Mouse (Mus musculus) C2C12 (cell line): ENCODE data around the gene Supt16.

Experiments used
- CTCF ChIP-seq: IDR thresholded peaks from one replicate; pipeline ENCODE4 v1.5.1; 2011; ENCODE audit not compliant: control insufficient read depth, insufficient read depth, insufficient read length
- USF1 ChIP-seq: IDR thresholded peaks from one replicate; pipeline ENCODE4 v1.6.1; 2011; ENCODE audit warnings: low read depth, mild to moderate bottlenecking, control low read depth, moderate library complexity

DNA sequence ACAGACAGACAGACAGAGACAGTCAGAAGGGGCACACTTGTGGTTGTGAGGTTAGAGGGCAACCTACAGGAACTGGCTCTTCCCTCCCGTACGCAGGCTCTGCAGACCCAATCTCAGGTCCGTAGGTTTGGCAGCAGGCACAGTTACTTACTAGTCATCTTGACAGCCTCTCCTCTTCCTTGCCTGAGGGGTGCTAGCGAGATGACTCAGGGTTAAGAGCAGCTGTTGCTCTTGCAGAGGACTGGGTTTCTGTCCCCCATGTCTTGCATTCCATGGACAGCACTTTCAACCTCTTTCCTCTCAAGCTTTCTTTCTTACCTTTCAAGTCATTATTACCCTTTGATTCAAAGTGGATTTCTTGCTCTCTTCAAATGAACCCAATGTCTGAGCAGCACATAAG, 53.1 kb downstream of the Supt16 start:
- TF ChIP-seq USF1 (no peak), CTCF (no peak)
